ENCODE assay signal across 15 mouse cellular contexts in genomic region chr11:87240141-87240832, GRCm38 (mm10).
DNase-seq lines count a peak whose midpoint lies in the region; ATAC-seq and TF ChIP-seq lines count a peak whose summit lies in the region.
"Had no signal": no experiment of that assay in that cellular context is flagged by ENCODE, and none has a peak within 500 bp of the region (broad histone marks: within the 10 kb centered on the region; RNA-seq: fewer than 3 reads in every experiment).

No protein-coding gene starts in this region.

- no peaks in the 10 kb centered on the region for H3K36me3 ChIP-seq in thymus, adult 2 months (ENCODE audit: control insufficient read depth, insufficient read depth, low read length)
- H3K36me3 ChIP-seq: intestine, embryonic 15.5 days had no signal

- WGBS in thymus, adult 2 months, result 30% methylated on average over 15 of the region's 15 CpGs

- peaks cover 36% of the 10 kb centered on the region for H3K4me1 ChIP-seq in thymus, adult 2 months (replicated peaks; ENCODE audit: control insufficient read depth, insufficient read depth, low read length)
- H3K4me1 ChIP-seq: intestine, embryonic 15.5 days had no signal

- no peak for ATAC-seq in megakaryocyte, adult 5-6 weeks (ENCODE audit: poor library complexity, severe bottlenecking)
- ATAC-seq: intestine, embryonic 15.5 days; liver, postnatal 0 days; Patski had no signal

- no peaks in the 10 kb centered on the region for H3K27me3 ChIP-seq in thymus, adult 2 months (ENCODE audit: control insufficient read depth, insufficient read depth, low read length)
- H3K27me3 ChIP-seq: intestine, embryonic 15.5 days; Patski had no signal

- peak; percentile 86 for DNase-seq in heart, adult 11 months
- no peak for DNase-seq in heart, postnatal 10 days
- peak; percentile 32 for DNase-seq in thymus, adult 2 months
- DNase-seq in thymus, adult 18-20 months, result no peak
- DNase-seq in kidney, postnatal 36 days, result peak; percentile 30 to 54
- no peak for DNase-seq in MN1 (ENCODE audit: low spot score)
- no peak for DNase-seq in ovary, postnatal 10 days (ENCODE audit: low spot score)
- DNase-seq: cerebellum, postnatal 10 days; liver, postnatal 0 days; spleen, adult 18-20 months had no signal

- TF ChIP-seq POLR2A in thymus, adult 2 months (IDR thresholded peaks at IDR 0.05; ENCODE audit: control insufficient read depth, extremely low read depth, insufficient read depth, low read length, poor library complexity), result no peak

- intact Hi-C loops in heart, postnatal 10 days (cut with DNase I), result no loop called here

- TF ChIP-seq CTCF in thymus, adult 2 months (IDR thresholded peaks at IDR 0.05; ENCODE audit: borderline replicate concordance, control insufficient read depth, extremely low read depth, insufficient read depth, low read length, poor library complexity), result no peak

- peak overlapping the region; percentile 58 for H3K27ac ChIP-seq in thymus, adult 2 months (ENCODE audit: control insufficient read depth, insufficient read depth, low read length)
- H3K27ac ChIP-seq: hindbrain, embryonic 10.5 days; intestine, embryonic 15.5 days; limb, embryonic 13.5 days had no signal

- no peak overlapping the region for H3K4me3 ChIP-seq in thymus, adult 2 months (ENCODE audit: control insufficient read depth, insufficient read depth, low read length)
- H3K4me3 ChIP-seq: hindbrain, embryonic 10.5 days; intestine, embryonic 15.5 days; limb, embryonic 13.5 days had no signal

Comparison
In these comparisons a context has a peak if more than half of its experiments do, and no peak if none do; other contexts are left out.
1. DNase-seq: peak in heart, adult 11 months (single experiment), thymus, adult 2 months (single experiment) and kidney, postnatal 36 days (2 of 2); none in heart, postnatal 10 days (0 of 2), thymus, adult 18-20 months (0 of 2), MN1 (single experiment) and ovary, postnatal 10 days (single experiment).